Mouse (Mus musculus) megakaryocyte, embryonic 14.5 days (primary cell): ENCODE measurements at regions not wholly inside any gene's neighbourhood (a gene's known extent, or its start where the extent isn't known, plus 50 kb on each side); places are given as distances from the start of the nearest gene placed in this dataset.

Experiments used
- FLI1 ChIP-seq: IDR thresholded peaks from 2 replicates; pipeline ENCODE4 v1.6.1; 2012; ENCODE audit warnings: low read length, inconsistent platforms, mixed read lengths
- GATA1 ChIP-seq: IDR thresholded peaks from 3 replicates; pipeline ENCODE4 v1.6.1; 2012; ENCODE audit warnings: mixed read lengths, low read length, inconsistent platforms, borderline replicate concordance

GRCm38 (mm10) chr3:17784076-17784475 lies 164.1 kb upstream of the Cypt12 start:
- TF ChIP-seq GATA1 (no peak), FLI1 (no peak)
